In genomic region chr13:112660574-112661381, GRCm38 (mm10) we compare ENCODE assay signal across 8 mouse cellular contexts. TPM values are rescaled to one million over a fixed set of nuclear protein-coding genes. Genes with fewer than 3 reads are reported as not detected.
A peak's percentile ranks its signal among the peaks of the same experiment; 100 is the strongest.
DNase-seq lines count a peak whose midpoint lies in the region; ATAC-seq lines count a peak whose summit lies in the region.

TSS of gene Slc38a9 (plus strand) at chr13:112660751.

- H3K36me3 ChIP-seq in hindbrain, embryonic 16.5 days (ENCODE audit: control insufficient read depth, insufficient read depth, low read length): no peaks in the 10 kb centered on the region
- no peaks in the 10 kb centered on the region for H3K36me3 ChIP-seq in macrophage (ENCODE audit: inconsistent target)

- peak within 1 kb of the TSS; percentile 86 for H3K9ac ChIP-seq in hindbrain, embryonic 16.5 days (ENCODE audit: low read depth, low read length)

- under 1% methylated on average over 33 of the region's 33 CpGs for WGBS in hindbrain, embryonic 16.5 days
- whole genome bisulfite sequencing in macrophage (ENCODE audit: missing documents): under 1% methylated on average over 33 of the region's 33 CpGs

- DNase-seq in T-cell, adult 2 months (ENCODE audit: low spot score): peak; percentile 94
- DNase-seq in cerebellum, postnatal 36 days: peak; percentile 90 to 92
- DNase-seq in gastrocnemius, adult 18-20 months (ENCODE audit: low spot score): peak; percentile 94
- DNase-seq in left cerebral cortex, adult 18-20 months (ENCODE audit: low spot score in 2 of 2): peak; percentile 88 to 94
- peak; percentile 96 for DNase-seq in right cerebral cortex, adult 18-20 months
- peak; percentile 57 for DNase-seq in urinary bladder, postnatal 10 days (ENCODE audit: low spot score)

- H3K79me2 ChIP-seq in macrophage (ENCODE audit: inconsistent target): peaks cover 47% of the 10 kb centered on the region; the same call in 1 of the 2 replicates

- H3K27ac ChIP-seq in hindbrain, embryonic 16.5 days (ENCODE audit: low read depth, low read length): peak within 1 kb of the TSS; percentile 82
- peak within 1 kb of the TSS; percentile 62 for H3K27ac ChIP-seq in macrophage

- ATAC-seq in hindbrain, embryonic 16.5 days: peak; percentile 99

- H3K4me2 ChIP-seq in hindbrain, embryonic 16.5 days (ENCODE audit: low read length): peak within 1 kb of the TSS; percentile 77

- H3K27me3 ChIP-seq in hindbrain, embryonic 16.5 days (replicated peaks; ENCODE audit: control insufficient read depth, insufficient read depth, low read length): no peaks in the 10 kb centered on the region

- H3K4me1 ChIP-seq in hindbrain, embryonic 16.5 days (ENCODE audit: control insufficient read depth, insufficient read depth, low read depth, low read length): peaks cover 6% of the 10 kb centered on the region

- H3K4me3 ChIP-seq in hindbrain, embryonic 16.5 days (ENCODE audit: low read length): peak within 1 kb of the TSS; percentile 87
- peak within 1 kb of the TSS; percentile 100 for H3K4me3 ChIP-seq in macrophage (ENCODE audit: inconsistent target)

- no peaks in the 10 kb centered on the region for H3K9me3 ChIP-seq in hindbrain, embryonic 16.5 days (ENCODE audit: control insufficient read depth, low read length)

RNA-seq across cellular contexts. Expression of gene Slc38a9, which starts in this region (rescaled TPM):
- 1 to 10 TPM; 4.8 to 6.2 TPM for total RNA-seq in gastrocnemius, adult 18-20 months (2021)
- polyA plus RNA-seq in hindbrain, embryonic 16.5 days (2015; fragmentation: Nextera tagmentation; extraction: Ambion mirVana): 22.6 and 24.4 TPM in 2 replicates
- total RNA-seq in left cerebral cortex, adult 18-20 months (2021): 10 to 100 TPM; 24.3 to 25.4 TPM
- 100 to 1,000 TPM in 18 of 26 experiments, 10 to 100 TPM in 8; 39.0 to 255 (median 165) TPM for total RNA-seq in macrophage (2018; cell fraction: chromatin; rRNA removed)
- 10 to 100 TPM in 25 of 26 experiments, 1 to 10 TPM in 1; 9.9 to 27.0 (median 16.5) TPM for total RNA-seq in macrophage (2018; cell fraction: cytosol; rRNA removed)
- 100 to 1,000 TPM in 17 of 26 experiments, 10 to 100 TPM in 9; 56.2 to 248 (median 123) TPM for total RNA-seq in macrophage (2018; cell fraction: nucleus; rRNA removed)
- 7.7 to 23.0 TPM (median 15.2 TPM) in 3 replicates for polyA plus RNA-seq in macrophage (2018)

Comparison
In these comparisons a context has a peak if more than half of its experiments do, and no peak if none do; other contexts are left out.
1. Peak in every context shown above with its lines: DNase-seq, ATAC-seq, H3K4me3 ChIP-seq and H3K27ac ChIP-seq.